Mouse (Mus musculus): ENCODE data around the gene Ephb6. TPM values are rescaled to one million over a fixed set of nuclear protein-coding genes. Genes with fewer than 3 reads are reported as not detected.

Ephb6 gene
- polyA plus RNA-seq, 1 experiment, result 277 TPM

DNA sequence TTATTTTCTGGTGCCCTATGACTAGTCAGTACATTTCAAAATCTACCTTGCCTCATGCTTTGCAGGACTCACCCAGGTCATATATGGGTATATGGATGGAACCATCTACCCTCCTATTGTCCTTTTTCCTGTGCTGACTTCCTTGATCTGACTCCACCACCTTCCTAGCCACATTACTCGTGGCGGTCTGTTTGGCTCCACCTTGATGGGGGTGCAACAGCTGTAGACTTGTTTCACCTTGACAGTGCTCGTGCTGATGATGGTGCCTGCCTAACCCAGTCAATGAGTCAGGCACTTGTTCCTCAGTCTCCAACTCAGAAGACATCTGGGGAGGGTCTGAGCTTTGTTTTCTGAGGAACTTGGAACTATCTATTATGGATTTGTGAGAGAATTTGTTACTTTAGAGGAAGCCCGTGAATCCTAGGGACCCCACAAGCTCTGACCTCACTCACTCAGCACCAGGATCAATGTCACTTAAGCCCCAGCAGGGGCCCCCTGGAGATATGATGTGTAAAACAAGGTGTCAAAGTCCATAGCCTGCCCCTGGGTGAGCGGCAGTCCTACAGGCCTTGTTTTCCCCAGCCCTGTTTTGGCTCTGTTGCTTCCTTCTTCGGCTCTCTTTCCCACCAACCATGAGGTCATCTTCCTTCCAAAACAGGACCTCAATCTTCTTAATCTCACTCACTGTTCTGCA, 36.0 kb downstream of the Ephb6 start:
- H3K27ac ChIP-seq (ENCODE audit: control insufficient read depth, insufficient read depth, low read length), result no peak overlapping the region
- WGBS, result 94% methylated on average over 6 of the region's 6 CpGs

DNA sequence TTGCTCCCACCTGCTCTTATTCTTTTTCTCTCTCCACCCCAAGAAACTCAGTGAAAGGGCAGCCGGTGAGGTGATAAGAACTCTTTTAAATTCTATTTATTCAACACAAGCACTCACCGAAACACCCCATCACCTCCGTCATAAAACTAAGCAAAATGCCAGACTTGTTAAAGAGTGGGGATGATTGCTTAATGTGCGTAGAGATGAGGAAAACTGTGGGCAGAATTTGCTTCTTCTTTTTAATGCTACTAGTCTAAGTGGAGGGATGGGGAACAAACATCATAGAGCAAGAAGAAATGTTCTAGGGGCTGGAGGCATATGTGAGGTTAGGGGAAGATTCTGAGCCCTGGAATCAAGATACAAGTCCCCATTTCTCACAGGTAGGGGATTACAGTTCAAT, 37.5 kb downstream of the Ephb6 start:
- no peak overlapping the region for H3K27ac ChIP-seq (ENCODE audit: control insufficient read depth, insufficient read depth, low read length)
- H3K4me1 ChIP-seq (replicated peaks; ENCODE audit: control insufficient read depth, insufficient read depth, low read length), result peaks cover 3% of the 10 kb centered on the region; the same call in 1 of the 2 replicates
- H3K27me3 ChIP-seq (ENCODE audit: control insufficient read depth, insufficient read depth, low read length), result no peaks in the 10 kb centered on the region
- no peak overlapping the region for H3K4me3 ChIP-seq (ENCODE audit: control insufficient read depth, insufficient read depth, low read length)
- H3K36me3 ChIP-seq (ENCODE audit: control insufficient read depth, insufficient read depth, low read length), result no peaks in the 10 kb centered on the region
- WGBS, result 95% methylated on average over 4 of the region's 4 CpGs
- TF ChIP-seq POLR2A (IDR thresholded peaks at IDR 0.05; ENCODE audit: control insufficient read depth, extremely low read depth, insufficient read depth, low read length, poor library complexity) (no peak), CTCF (IDR thresholded peaks at IDR 0.05; ENCODE audit: borderline replicate concordance, control insufficient read depth, extremely low read depth, insufficient read depth, low read length, poor library complexity) (no peak)
- DNase-seq, result no peak

More for the DNA sequence above, 36.0 kb downstream of the Ephb6 start:
- Histone ChIP-seq H3K36me3 (ENCODE audit: control insufficient read depth, insufficient read depth, low read length) (no peaks in the 10 kb centered on the region), H3K4me1 (replicated peaks; ENCODE audit: control insufficient read depth, insufficient read depth, low read length) (peaks cover 3% of the 10 kb centered on the region; the same call in 1 of the 2 replicates), H3K4me3 (ENCODE audit: control insufficient read depth, insufficient read depth, low read length) (no peak overlapping the region), H3K27me3 (ENCODE audit: control insufficient read depth, insufficient read depth, low read length) (no peaks in the 10 kb centered on the region)
- TF ChIP-seq POLR2A (IDR thresholded peaks at IDR 0.05; ENCODE audit: control insufficient read depth, extremely low read depth, insufficient read depth, low read length, poor library complexity) (no peak), CTCF (IDR thresholded peaks at IDR 0.05; ENCODE audit: borderline replicate concordance, control insufficient read depth, extremely low read depth, insufficient read depth, low read length, poor library complexity) (no peak)
- no peak for DNase-seq

DNA sequence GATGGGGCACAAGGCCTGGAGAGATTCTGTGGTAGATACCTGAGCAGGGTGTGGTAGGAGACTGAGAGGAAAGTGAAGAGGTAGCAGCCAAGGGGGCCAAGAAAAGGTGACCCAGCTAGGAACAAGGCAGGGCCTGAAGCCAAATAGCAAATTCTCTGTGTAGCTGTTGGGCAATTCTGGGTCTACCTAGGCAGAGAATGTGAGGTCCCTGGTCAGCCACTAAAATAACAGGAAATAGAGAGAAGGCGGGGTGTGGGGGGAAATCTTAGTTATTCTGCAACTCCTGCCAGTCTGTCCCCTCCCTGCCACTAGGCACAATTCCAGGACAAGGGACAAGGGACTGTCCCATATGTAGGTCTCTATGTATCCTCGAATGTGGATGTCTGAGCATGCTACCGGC, 37.9 kb downstream of the Ephb6 start:
- Histone ChIP-seq H3K27ac (ENCODE audit: control insufficient read depth, insufficient read depth, low read length) (no peak overlapping the region), H3K27me3 (ENCODE audit: control insufficient read depth, insufficient read depth, low read length) (no peaks in the 10 kb centered on the region), H3K36me3 (ENCODE audit: control insufficient read depth, insufficient read depth, low read length) (no peaks in the 10 kb centered on the region), H3K4me3 (ENCODE audit: control insufficient read depth, insufficient read depth, low read length) (no peak overlapping the region), H3K4me1 (replicated peaks; ENCODE audit: control insufficient read depth, insufficient read depth, low read length) (peaks cover 3% of the 10 kb centered on the region; the same call in 1 of the 2 replicates)
- TF ChIP-seq CTCF (IDR thresholded peaks at IDR 0.05; ENCODE audit: borderline replicate concordance, control insufficient read depth, extremely low read depth, insufficient read depth, low read length, poor library complexity) (no peak), POLR2A (IDR thresholded peaks at IDR 0.05; ENCODE audit: control insufficient read depth, extremely low read depth, insufficient read depth, low read length, poor library complexity) (no peak)
- DNase-seq, result no peak
- WGBS, result 94% methylated on average over 3 of the region's 3 CpGs

DNA sequence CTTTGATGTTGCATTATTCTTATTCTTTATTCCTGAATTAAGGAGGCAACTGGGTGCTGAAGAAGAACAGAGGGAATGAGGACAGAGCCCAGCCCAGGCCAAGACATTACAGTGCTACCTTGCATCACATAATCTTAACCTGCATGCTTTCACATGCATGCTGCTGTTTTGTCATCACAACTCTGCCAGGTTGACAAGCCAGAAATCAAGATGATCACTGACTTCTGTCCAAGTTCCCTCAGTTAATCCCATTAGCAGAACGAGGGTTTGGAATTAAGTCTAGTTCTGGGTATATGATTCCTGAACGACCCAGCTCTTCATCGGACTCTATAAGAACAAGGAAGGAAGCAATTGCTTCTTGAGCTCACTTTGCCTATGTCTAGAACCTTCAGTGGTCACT, 40.9 kb downstream of the Ephb6 start:
- Histone ChIP-seq H3K27me3 (ENCODE audit: control insufficient read depth, insufficient read depth, low read length) (no peaks in the 10 kb centered on the region), H3K4me1 (replicated peaks; ENCODE audit: control insufficient read depth, insufficient read depth, low read length) (no peaks in the 10 kb centered on the region), H3K4me3 (ENCODE audit: control insufficient read depth, insufficient read depth, low read length) (no peak overlapping the region), H3K36me3 (ENCODE audit: control insufficient read depth, insufficient read depth, low read length) (no peaks in the 10 kb centered on the region), H3K27ac (ENCODE audit: control insufficient read depth, insufficient read depth, low read length) (no peak overlapping the region)
- TF ChIP-seq POLR2A (IDR thresholded peaks at IDR 0.05; ENCODE audit: control insufficient read depth, extremely low read depth, insufficient read depth, low read length, poor library complexity), result no peak
- no peak for TF ChIP-seq CTCF (IDR thresholded peaks at IDR 0.05; ENCODE audit: borderline replicate concordance, control insufficient read depth, extremely low read depth, insufficient read depth, low read length, poor library complexity)
- WGBS, result 93% methylated on average over 3 of the region's 3 CpGs
- no peak for DNase-seq

DNA sequence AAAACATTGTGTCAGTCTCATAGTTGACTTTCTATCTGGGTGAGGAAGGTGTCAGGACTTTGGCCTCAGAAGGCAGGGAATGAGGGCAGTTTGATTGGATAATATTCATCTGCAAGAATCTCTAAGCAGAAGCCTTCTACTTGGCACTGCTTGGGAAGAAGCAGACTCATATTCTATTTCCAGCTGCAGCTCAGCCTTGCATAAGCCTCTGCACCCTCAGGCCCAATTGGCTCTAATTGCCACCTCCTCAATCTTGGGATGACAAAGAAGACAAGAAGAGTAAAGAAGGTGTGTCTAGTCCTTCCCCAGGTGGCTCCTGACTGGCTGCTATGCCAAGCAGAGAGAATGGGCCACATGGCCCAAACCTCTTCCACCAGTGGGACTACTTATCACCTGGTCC, 41.4 kb downstream of the Ephb6 start:
- no peak overlapping the region for H3K27ac ChIP-seq (ENCODE audit: control insufficient read depth, insufficient read depth, low read length)
- DNase-seq, result no peak
- H3K27me3 ChIP-seq (ENCODE audit: control insufficient read depth, insufficient read depth, low read length), result no peaks in the 10 kb centered on the region
- H3K4me3 ChIP-seq (ENCODE audit: control insufficient read depth, insufficient read depth, low read length), result no peak overlapping the region
- TF ChIP-seq POLR2A (IDR thresholded peaks at IDR 0.05; ENCODE audit: control insufficient read depth, extremely low read depth, insufficient read depth, low read length, poor library complexity) (no peak), CTCF (IDR thresholded peaks at IDR 0.05; ENCODE audit: borderline replicate concordance, control insufficient read depth, extremely low read depth, insufficient read depth, low read length, poor library complexity) (no peak)
- no peaks in the 10 kb centered on the region for H3K36me3 ChIP-seq (ENCODE audit: control insufficient read depth, insufficient read depth, low read length)
- no peaks in the 10 kb centered on the region for H3K4me1 ChIP-seq (replicated peaks; ENCODE audit: control insufficient read depth, insufficient read depth, low read length)

DNA sequence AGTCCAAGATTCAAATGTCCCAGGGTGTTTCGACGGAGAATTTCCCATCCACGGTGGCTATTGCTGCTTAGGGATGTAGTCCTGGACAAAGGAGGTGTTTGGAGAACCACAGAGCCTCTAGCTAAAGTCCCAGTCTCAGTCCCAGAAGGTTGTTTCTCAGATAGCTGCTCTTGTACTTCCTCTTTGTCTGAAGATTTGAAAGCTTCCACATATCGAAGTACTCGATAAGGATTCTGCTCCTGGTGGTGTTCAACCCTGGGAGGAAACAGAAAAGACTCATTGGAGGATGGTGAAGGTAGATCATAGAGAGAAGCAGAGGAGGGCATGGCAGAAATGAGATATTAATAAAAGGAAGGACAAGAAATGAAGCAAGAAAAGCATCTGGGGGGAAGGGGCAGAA, 47.9 kb downstream of the Ephb6 start:
- Histone ChIP-seq H3K4me3 (ENCODE audit: control insufficient read depth, insufficient read depth, low read length) (no peak overlapping the region), H3K27ac (ENCODE audit: control insufficient read depth, insufficient read depth, low read length) (no peak overlapping the region), H3K4me1 (replicated peaks; ENCODE audit: control insufficient read depth, insufficient read depth, low read length) (0 out of 2 replicates have a peak, but pooled peaks cover 2% of the 10 kb centered on the region), H3K36me3 (ENCODE audit: control insufficient read depth, insufficient read depth, low read length) (no peaks in the 10 kb centered on the region), H3K27me3 (ENCODE audit: control insufficient read depth, insufficient read depth, low read length) (no peaks in the 10 kb centered on the region)
- 62% methylated on average over 5 of the region's 5 CpGs for WGBS
- TF ChIP-seq CTCF (IDR thresholded peaks at IDR 0.05; ENCODE audit: borderline replicate concordance, control insufficient read depth, extremely low read depth, insufficient read depth, low read length, poor library complexity), result no peak
- TF ChIP-seq POLR2A (IDR thresholded peaks at IDR 0.05; ENCODE audit: control insufficient read depth, extremely low read depth, insufficient read depth, low read length, poor library complexity), result no peak
- DNase-seq, result no peak
